Mouse (Mus musculus): ENCODE data around the gene Prcc. TPM values are rescaled to one million over a fixed set of nuclear protein-coding genes. Genes with fewer than 3 reads are reported as not detected.

Gene Prcc
- total RNA-seq (2021): 10 to 100 TPM; 58.3 to 58.6 TPM

- peak; percentile 93 to 94 for DNase-seq
These were observed at the start of gene Prcc for GRCm38 (mm10) chr3:87885281-87886003. TSS of gene Prcc (minus strand) at chr3:87885608.

- no peak for DNase-seq
These were observed 49.8 kb upstream of the Prcc start for GRCm38 (mm10) chr3:87935201-87935600.

- DNase-seq: no peak
These were observed 49.1 kb upstream of the Prcc start for GRCm38 (mm10) chr3:87934501-87934900.

- DNase-seq: no peak
These were observed 48.6 kb upstream of the Prcc start for GRCm38 (mm10) chr3:87934026-87934425.

GRCm38 (mm10) chr3:87930078-87930795 is 44.8 kb upstream of the Prcc start, which contains the start of the genes Isg20l2 and Rrnad1:
TSS of gene Isg20l2 (plus strand) at chr3:87930314.
TSS of gene Rrnad1 (minus strand) at chr3:87930717.
- DNase-seq: peak; percentile 98 to 99

- DNase-seq: no peak
These were observed 44.1 kb upstream of the Prcc start for GRCm38 (mm10) chr3:87929341-87930077.

- DNase-seq: no peak
These were observed 42.0 kb upstream of the Prcc start for GRCm38 (mm10) chr3:87927452-87927851.

- DNase-seq: no peak
These were observed 39.6 kb upstream of the Prcc start for GRCm38 (mm10) chr3:87924996-87925395.

GRCm38 (mm10) chr3:87920270-87920943 is 35.0 kb upstream of the Prcc start:
- no peak for DNase-seq

GRCm38 (mm10) chr3:87919336-87920108 is 34.1 kb upstream of the Prcc start, which contains the start of gene Mrpl24:
TSS of gene Mrpl24 (plus strand) at chr3:87919506.
- peak; percentile 79 to 84 for DNase-seq

GRCm38 (mm10) chr3:87918551-87918950 is 33.1 kb upstream of the Prcc start:
- no peak for DNase-seq

- DNase-seq: no peak
These were observed 31.6 kb upstream of the Prcc start for GRCm38 (mm10) chr3:87916990-87917389.

GRCm38 (mm10) chr3:87913891-87914290 is 28.5 kb upstream of the Prcc start:
- DNase-seq: no peak

GRCm38 (mm10) chr3:87913491-87913890 is 28.1 kb upstream of the Prcc start:
- DNase-seq: no peak

GRCm38 (mm10) chr3:87910573-87911141 is 25.2 kb upstream of the Prcc start:
- peak; percentile 40 to 45 for DNase-seq

GRCm38 (mm10) chr3:87909874-87910273 is 24.5 kb upstream of the Prcc start:
- DNase-seq: no peak

GRCm38 (mm10) chr3:87909381-87909780 is 24.0 kb upstream of the Prcc start:
- no peak for DNase-seq

- DNase-seq: no peak
These were observed 22.5 kb upstream of the Prcc start for GRCm38 (mm10) chr3:87907906-87908305.

- DNase-seq: peak; percentile 40
These were observed 21.8 kb upstream of the Prcc start for GRCm38 (mm10) chr3:87906981-87907857.

GRCm38 (mm10) chr3:87906601-87906980 is 21.2 kb upstream of the Prcc start:
- no peak for DNase-seq

Measured in layer of hippocampus, postnatal 36 days (tissue).